Mouse (Mus musculus): ENCODE data around the gene Trp53tg5. TPM values are rescaled to one million over a fixed set of nuclear protein-coding genes. Genes with fewer than 3 reads are reported as not detected.
A peak's percentile ranks its signal among the peaks of the same experiment; 100 is the strongest.

The Trp53tg5 gene
- not detected in 2 replicates for polyA plus RNA-seq (2015; fragmentation: Nextera tagmentation; extraction: Ambion mirVana)

DNA sequence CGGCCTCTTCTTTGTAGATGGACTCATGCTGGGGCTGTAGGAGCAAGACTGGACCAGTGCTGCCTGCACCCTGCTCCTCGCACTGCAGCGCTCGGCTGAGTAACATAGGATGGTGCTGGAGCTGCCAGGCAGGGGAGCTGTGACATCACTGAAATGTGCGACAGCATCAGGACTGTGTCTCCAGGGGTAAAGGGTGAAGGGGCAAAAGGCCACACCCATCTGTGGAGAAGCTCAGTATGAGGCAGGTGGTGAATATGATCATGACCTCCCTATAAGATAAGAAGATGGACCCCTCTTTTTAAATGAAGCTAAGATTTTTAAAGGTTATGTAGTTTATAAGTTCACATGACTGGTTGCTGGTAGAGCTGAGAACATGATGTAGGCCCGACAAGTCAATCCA is at the start of gene Trp53tg5:
TSS of gene Trp53tg5 (minus strand) at position 101 of the 400 bp plus-strand sequence.
- H3K9me3 ChIP-seq (replicated peaks), result no peaks in the 10 kb centered on the region
- H3K27me3 ChIP-seq, result no peaks in the 10 kb centered on the region
- no peak within 1 kb of the TSS for H3K4me3 ChIP-seq (replicated peaks)
- H3K9ac ChIP-seq, result no peak within 1 kb of the TSS
- H3K27ac ChIP-seq (replicated peaks), result no peak within 1 kb of the TSS
- H3K36me3 ChIP-seq (replicated peaks), result 0 out of 2 replicates have a peak, but pooled peaks cover 6% of the 10 kb centered on the region
- 69% methylated on average over 6 of the region's 6 CpGs for WGBS (ENCODE audit: insufficient replicate concordance)
- H3K4me2 ChIP-seq, result no peak within 1 kb of the TSS
- ATAC-seq (ENCODE audit: insufficient read depth), result no peak
- no peaks in the 10 kb centered on the region for H3K4me1 ChIP-seq (replicated peaks)

DNA sequence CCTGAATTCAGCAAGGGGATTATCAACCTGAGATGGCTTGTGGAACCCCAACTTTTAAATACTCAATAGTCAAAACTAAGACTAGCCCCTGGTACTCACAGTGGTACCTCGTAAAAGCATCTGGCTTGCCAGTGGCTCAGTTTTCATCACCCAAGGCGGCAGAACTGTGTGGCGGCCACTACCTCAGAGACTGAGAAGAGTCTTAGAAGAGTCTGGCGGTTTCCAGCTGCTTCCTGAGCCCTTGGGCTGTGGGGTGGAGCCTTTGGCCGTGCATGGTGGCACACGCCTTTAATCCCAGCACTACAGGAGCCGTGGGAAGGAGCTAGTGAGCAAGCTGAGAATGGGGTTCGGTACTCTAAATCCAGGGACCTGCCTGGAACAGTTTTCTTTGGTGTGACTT is 48.8 kb upstream of the Trp53tg5 start:
- Histone ChIP-seq H3K4me3 (replicated peaks) (no peak overlapping the region), H3K27ac (replicated peaks) (no peak overlapping the region; the same call in 1 of the 2 replicates), H3K4me1 (replicated peaks) (0 out of 2 replicates have a peak, but pooled peaks cover 6% of the 10 kb centered on the region), H3K36me3 (replicated peaks) (no peaks in the 10 kb centered on the region), H3K27me3 (peaks cover 11% of the 10 kb centered on the region; the same call in 1 of the 2 replicates), H3K9me3 (replicated peaks) (no peaks in the 10 kb centered on the region), H3K4me2 (peak overlapping the region; percentile 5; the same call in 1 of the 2 replicates), H3K9ac (no peak overlapping the region)
- 12% methylated on average over 8 of the region's 8 CpGs for WGBS (ENCODE audit: insufficient replicate concordance)
- ATAC-seq (ENCODE audit: insufficient read depth), result no peak

DNA sequence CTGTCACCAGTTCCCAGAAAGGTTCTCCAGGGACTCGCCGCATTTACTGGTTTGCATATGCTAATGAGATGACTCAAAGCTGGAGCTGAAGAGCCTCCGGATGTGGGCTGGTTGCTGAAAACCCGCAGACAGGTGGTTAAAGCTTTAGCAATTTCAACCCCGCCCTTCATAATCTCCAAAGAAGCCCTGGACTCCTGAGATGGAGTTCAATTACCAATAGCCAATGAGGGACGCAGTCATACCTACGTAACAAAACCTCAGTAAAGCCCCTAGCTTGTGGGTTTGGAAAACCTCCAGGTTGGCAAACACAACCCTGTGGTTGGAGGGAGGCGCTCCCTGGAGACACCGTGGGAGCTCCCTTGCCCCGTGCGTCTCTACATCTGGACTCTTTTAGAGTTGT is 48.3 kb upstream of the Trp53tg5 start:
- WGBS (ENCODE audit: insufficient replicate concordance), result 1% methylated on average over 11 of the region's 11 CpGs
- H3K4me1 ChIP-seq (replicated peaks), result 0 out of 2 replicates have a peak, but pooled peaks cover 6% of the 10 kb centered on the region
- H3K4me3 ChIP-seq (replicated peaks), result no peak overlapping the region
- no peaks in the 10 kb centered on the region for H3K36me3 ChIP-seq (replicated peaks)
- no peak overlapping the region for H3K9ac ChIP-seq
- peaks cover 11% of the 10 kb centered on the region; the same call in 1 of the 2 replicates for H3K27me3 ChIP-seq
- H3K4me2 ChIP-seq, result peak overlapping the region; percentile 5; the same call in 1 of the 2 replicates
- no peak overlapping the region; the same call in 1 of the 2 replicates for H3K27ac ChIP-seq (replicated peaks)
- no peak for ATAC-seq (ENCODE audit: insufficient read depth)
- H3K9me3 ChIP-seq (replicated peaks), result no peaks in the 10 kb centered on the region

DNA sequence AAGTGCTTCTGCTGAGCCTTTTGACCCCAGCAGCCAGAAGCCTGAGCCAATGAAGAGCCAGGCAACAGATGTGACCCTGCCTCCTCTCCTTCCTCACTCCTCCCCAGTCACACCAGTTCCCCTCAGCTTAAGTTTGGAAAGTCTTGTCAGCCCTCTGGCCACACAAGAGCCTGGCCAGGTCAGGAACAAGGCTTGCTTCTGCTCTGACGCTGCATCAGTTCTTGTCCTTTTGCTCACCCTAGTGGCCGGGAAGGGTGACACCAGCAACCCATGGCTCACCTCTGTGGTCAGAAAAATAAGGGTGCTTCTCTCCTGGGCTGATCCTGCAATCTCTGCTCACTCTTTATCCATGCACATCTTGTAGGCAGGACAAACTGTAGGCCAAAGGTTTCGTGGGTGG is 47.3 kb upstream of the Trp53tg5 start:
- ATAC-seq (ENCODE audit: insufficient read depth), result peak; percentile 22; the same call in 1 of the 2 replicates
- Histone ChIP-seq H3K36me3 (replicated peaks) (no peaks in the 10 kb centered on the region), H3K27ac (replicated peaks) (no peak overlapping the region), H3K4me3 (replicated peaks) (no peak overlapping the region), H3K4me1 (replicated peaks) (0 out of 2 replicates have a peak, but pooled peaks cover 6% of the 10 kb centered on the region), H3K4me2 (no peak overlapping the region), H3K27me3 (peaks cover 11% of the 10 kb centered on the region; the same call in 1 of the 2 replicates), H3K9ac (no peak overlapping the region), H3K9me3 (replicated peaks) (no peaks in the 10 kb centered on the region)
- 6% methylated on average over 3 of the region's 3 CpGs for WGBS (ENCODE audit: insufficient replicate concordance)

DNA sequence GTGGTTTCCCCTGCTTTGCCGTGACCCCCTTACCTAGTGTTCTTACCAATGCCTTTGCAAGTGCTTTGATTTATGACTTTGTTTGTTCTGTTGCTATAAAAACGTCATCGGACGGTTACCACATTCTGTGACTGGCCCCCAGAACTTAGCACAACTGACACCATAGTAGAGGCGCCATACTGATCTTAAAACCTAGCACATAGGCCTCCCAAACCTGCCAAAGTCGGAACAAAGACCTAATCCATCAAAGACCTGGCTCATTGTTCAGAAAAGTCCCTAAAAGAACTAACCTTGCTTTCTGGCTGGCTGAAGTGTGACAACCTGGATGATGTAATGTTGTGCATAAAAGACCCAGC is 45.6 kb upstream of the Trp53tg5 start:
- Histone ChIP-seq H3K9me3 (replicated peaks) (no peaks in the 10 kb centered on the region), H3K36me3 (replicated peaks) (no peaks in the 10 kb centered on the region), H3K27ac (replicated peaks) (no peak overlapping the region), H3K27me3 (peaks cover 11% of the 10 kb centered on the region; the same call in 1 of the 2 replicates), H3K9ac (no peak overlapping the region), H3K4me1 (replicated peaks) (0 out of 2 replicates have a peak, but pooled peaks cover 6% of the 10 kb centered on the region), H3K4me3 (replicated peaks) (no peak overlapping the region), H3K4me2 (no peak overlapping the region)
- no peak for ATAC-seq (ENCODE audit: insufficient read depth)
- 39% methylated on average over 6 of the region's 6 CpGs for WGBS (ENCODE audit: insufficient replicate concordance)

DNA sequence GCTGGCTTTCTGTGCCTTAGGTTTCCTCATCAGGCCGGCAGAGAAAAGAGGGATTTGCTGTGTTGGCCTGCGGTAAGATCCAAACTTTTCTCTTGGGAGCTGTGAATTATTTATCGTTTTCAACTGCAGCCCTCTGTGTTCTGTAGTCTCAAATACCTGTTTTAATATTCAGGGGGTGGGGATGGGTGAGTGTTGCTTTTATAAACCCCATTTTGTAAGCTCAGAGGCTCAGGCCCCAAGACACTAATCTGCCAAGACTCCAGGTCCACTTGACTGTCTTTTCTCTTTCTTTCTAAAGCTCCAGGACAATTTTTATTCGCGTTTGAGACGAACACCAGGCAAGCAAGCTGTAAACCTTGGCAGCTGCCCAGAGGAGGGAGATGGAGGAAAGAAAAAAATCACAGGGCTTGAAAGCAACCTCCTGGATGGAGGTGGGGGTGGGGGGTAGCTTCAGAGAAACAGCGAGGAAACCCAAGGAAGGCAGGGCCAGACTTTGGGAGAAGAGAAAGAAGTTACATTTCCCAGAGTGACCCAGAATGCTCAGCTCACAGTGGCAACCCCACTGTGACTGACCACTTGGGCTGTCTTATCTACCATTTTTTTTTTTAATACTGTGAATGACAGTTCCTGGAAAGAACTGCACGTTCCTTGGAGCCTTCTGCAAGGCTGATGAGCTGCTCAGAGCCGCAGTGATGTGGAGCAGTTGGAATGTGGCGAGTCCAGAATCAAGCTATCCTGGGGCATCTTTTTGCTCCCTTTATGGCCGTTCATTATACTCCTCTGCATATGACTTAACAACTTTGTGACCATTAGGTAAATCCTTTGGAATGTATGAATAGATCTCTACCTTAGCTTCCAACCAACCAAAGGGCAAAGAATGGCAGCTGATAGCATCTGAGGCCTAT is 45.0 kb upstream of the Trp53tg5 start:
- Histone ChIP-seq H3K9ac (no peak overlapping the region), H3K27me3 (peaks cover 11% of the 10 kb centered on the region; the same call in 1 of the 2 replicates), H3K9me3 (replicated peaks) (no peaks in the 10 kb centered on the region), H3K4me3 (replicated peaks) (no peak overlapping the region), H3K4me2 (no peak overlapping the region), H3K27ac (replicated peaks) (no peak overlapping the region), H3K36me3 (replicated peaks) (no peaks in the 10 kb centered on the region), H3K4me1 (replicated peaks) (0 out of 2 replicates have a peak, but pooled peaks cover 6% of the 10 kb centered on the region)
- no peak for ATAC-seq (ENCODE audit: insufficient read depth)
- WGBS (ENCODE audit: insufficient replicate concordance), result 44% methylated on average over 11 of the region's 11 CpGs

DNA sequence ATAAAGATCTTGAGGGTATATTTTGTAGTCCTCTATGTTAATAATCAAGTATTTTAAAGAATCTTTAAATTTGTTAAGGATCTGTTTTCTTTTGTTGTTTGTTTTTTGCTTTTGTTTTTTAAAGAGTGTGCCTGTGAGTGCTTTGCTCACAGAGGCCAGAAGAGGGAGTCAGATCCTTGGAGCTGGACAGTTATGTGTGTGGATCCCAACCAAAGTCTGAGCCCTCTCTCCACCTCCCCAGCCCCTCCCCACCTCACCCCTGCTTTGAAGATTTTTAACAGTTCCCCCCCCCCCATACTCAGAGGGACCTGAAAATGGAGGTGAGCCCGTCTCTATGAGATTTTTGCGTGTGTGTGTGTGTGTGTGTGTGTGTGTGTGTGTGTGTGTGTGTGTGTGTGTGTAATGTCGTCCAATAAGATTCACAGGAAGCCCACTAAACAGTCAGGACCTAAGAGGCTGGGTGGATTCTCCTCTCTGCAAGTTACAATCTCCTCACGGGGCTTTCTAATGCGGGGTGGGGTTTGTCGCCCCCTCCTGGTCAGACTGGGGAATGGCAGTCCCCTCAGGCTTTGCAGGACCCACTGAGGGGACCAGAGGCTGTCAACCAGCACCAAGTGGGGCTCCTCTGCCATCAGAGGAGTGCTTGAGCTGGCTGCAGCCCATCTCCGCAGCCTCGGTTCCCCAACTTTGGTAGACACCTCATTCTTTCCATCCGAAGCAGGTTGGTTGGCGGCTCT is 44.1 kb upstream of the Trp53tg5 start:
- peaks cover 7% of the 10 kb centered on the region for H3K4me1 ChIP-seq (replicated peaks)
- H3K27ac ChIP-seq (replicated peaks), result no peak overlapping the region
- no peak overlapping the region for H3K4me3 ChIP-seq (replicated peaks)
- no peaks in the 10 kb centered on the region for H3K9me3 ChIP-seq (replicated peaks)
- no peaks in the 10 kb centered on the region for H3K36me3 ChIP-seq (replicated peaks)
- H3K4me2 ChIP-seq, result no peak overlapping the region
- peak; percentile 17; the same call in 1 of the 2 replicates for ATAC-seq (ENCODE audit: insufficient read depth)
- 27% methylated on average over 10 of the region's 10 CpGs for WGBS (ENCODE audit: insufficient replicate concordance)
- H3K9ac ChIP-seq, result no peak overlapping the region
- H3K27me3 ChIP-seq, result peaks cover 11% of the 10 kb centered on the region; the same call in 1 of the 2 replicates

DNA sequence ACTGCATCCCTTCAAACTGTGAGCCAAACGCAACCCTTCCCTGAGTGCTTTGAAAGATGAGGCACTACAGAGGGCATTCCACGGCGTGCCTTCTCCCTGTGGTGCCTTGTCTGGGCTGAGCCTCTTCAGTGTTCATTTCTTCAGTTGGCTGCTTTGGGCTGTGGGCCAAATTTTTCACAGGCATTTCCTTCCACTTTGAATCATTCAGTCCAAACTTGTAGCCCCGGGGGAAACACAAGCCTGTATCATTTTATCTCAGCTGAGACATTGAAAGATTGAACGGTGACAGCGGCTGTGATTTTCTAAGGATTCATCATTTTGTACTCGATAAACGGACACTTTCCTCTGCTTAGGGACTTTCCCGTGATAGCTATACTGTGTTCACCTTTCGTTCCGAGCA is 43.1 kb upstream of the Trp53tg5 start:
- Histone ChIP-seq H3K27ac (replicated peaks) (no peak overlapping the region), H3K9ac (no peak overlapping the region), H3K4me3 (replicated peaks) (no peak overlapping the region), H3K27me3 (peaks cover 3% of the 10 kb centered on the region; the same call in 1 of the 2 replicates), H3K36me3 (replicated peaks) (no peaks in the 10 kb centered on the region), H3K4me1 (replicated peaks) (peaks cover 8% of the 10 kb centered on the region), H3K4me2 (no peak overlapping the region), H3K9me3 (replicated peaks) (no peaks in the 10 kb centered on the region)
- ATAC-seq (ENCODE audit: insufficient read depth), result no peak
- 74% methylated on average over 11 of the region's 11 CpGs for WGBS (ENCODE audit: insufficient replicate concordance)

DNA sequence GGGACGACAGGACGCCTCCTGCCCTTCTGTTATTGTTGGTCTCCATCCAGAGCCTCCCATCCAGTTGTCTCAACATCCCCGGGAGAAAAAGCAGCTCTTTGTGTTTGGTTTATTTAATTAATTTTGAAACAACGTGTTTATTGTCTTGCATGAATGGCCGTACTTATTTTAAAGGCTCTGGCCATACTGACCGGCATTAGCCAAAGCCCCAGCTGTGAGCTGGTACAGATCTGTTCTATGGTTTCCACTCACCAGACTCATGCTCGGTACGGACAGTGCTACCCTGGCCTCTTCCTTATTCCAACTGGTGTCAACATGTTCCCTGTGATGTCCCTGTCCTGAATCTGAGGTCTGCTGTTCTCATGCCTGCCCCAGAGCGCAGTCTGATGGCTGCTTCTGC is 42.4 kb upstream of the Trp53tg5 start:
- H3K9me3 ChIP-seq (replicated peaks), result no peaks in the 10 kb centered on the region
- no peak overlapping the region for H3K4me2 ChIP-seq
- no peak overlapping the region for H3K4me3 ChIP-seq (replicated peaks)
- peaks cover 8% of the 10 kb centered on the region for H3K4me1 ChIP-seq (replicated peaks)
- no peaks in the 10 kb centered on the region for H3K36me3 ChIP-seq (replicated peaks)
- no peaks in the 10 kb centered on the region for H3K27me3 ChIP-seq
- WGBS (ENCODE audit: insufficient replicate concordance), result 65% methylated on average over 9 of the region's 9 CpGs
- no peak overlapping the region for H3K9ac ChIP-seq
- no peak for ATAC-seq (ENCODE audit: insufficient read depth)
- H3K27ac ChIP-seq (replicated peaks), result no peak overlapping the region

DNA sequence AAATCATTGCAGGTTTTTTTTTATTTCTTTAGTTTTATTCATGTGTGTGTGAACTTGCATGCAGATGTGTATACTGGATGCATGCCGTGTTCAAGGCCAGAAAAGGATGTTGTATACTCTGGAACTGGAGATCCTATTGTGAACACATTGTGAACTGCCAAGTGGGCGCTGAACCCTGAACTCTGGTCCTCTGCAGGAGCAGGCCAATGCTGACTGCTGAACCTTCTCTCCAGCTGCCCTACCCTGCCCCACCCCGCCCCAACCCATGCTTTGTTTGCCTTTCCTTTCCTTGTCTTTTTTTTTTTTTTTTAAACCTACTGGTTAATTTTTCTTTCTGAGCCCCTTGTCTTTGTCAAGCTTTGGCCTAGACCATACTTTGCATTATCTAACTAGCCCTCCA is 41.4 kb upstream of the Trp53tg5 start:
- Histone ChIP-seq H3K4me1 (replicated peaks) (peaks cover 8% of the 10 kb centered on the region), H3K9ac (no peak overlapping the region), H3K27ac (replicated peaks) (no peak overlapping the region), H3K4me2 (no peak overlapping the region), H3K9me3 (replicated peaks) (no peaks in the 10 kb centered on the region), H3K27me3 (no peaks in the 10 kb centered on the region), H3K4me3 (replicated peaks) (no peak overlapping the region), H3K36me3 (replicated peaks) (no peaks in the 10 kb centered on the region)
- no peak for ATAC-seq (ENCODE audit: insufficient read depth)
- WGBS (ENCODE audit: insufficient replicate concordance), result 72% methylated on average over 3 of the region's 3 CpGs

DNA sequence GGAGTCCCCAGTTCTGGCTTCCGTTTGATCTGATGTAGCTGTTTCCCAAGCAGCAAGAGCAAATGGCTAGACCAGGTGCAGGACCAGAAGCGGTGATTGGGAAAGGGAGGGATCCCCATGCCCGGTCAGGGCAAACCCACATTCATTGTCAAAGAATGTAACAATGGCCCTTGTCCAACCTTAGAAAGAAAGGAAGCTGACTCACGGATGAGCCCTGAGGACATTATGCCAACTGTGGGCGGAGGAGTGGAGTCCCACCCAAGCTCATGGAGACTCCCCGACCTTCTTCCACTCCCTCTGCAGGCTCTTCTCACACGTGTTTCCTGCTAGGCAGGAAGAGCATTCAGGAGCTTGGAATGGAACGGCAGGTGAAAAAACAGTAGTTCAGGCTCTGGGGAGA is 39.9 kb upstream of the Trp53tg5 start:
- peaks cover 8% of the 10 kb centered on the region for H3K4me1 ChIP-seq (replicated peaks)
- no peaks in the 10 kb centered on the region for H3K27me3 ChIP-seq
- no peak overlapping the region for H3K9ac ChIP-seq
- H3K36me3 ChIP-seq (replicated peaks), result no peaks in the 10 kb centered on the region
- ATAC-seq (ENCODE audit: insufficient read depth), result no peak
- H3K4me3 ChIP-seq (replicated peaks), result no peak overlapping the region
- H3K27ac ChIP-seq (replicated peaks), result no peak overlapping the region
- WGBS (ENCODE audit: insufficient replicate concordance), result 43% methylated on average over 8 of the region's 8 CpGs
- no peaks in the 10 kb centered on the region for H3K9me3 ChIP-seq (replicated peaks)
- H3K4me2 ChIP-seq, result no peak overlapping the region

Data from liver, embryonic 15.5 days (tissue).